Mouse (Mus musculus) MN1 (cell line): Measurements from ENCODE around the gene Moxd1.

ENCODE experiments used
- DNase-seq: peaks from one replicate; pipeline ENCODE4 v3.0.0-alpha.2; 2016; ENCODE audit warnings: low spot score

Gene Moxd1

GRCm38 (mm10) chr10:24223449-24224143, at the start of gene Moxd1:
Gene Moxd1 (plus strand): TSS chr10:24223517.
- DNase-seq: no peak

- no peak for DNase-seq
Observed at GRCm38 (mm10) chr10:24190392-24190791, 32.9 kb upstream of the Moxd1 start.

GRCm38 (mm10) chr10:24191977-24192376, 31.3 kb upstream of the Moxd1 start:
- no peak for DNase-seq

- no peak for DNase-seq
Observed at GRCm38 (mm10) chr10:24199303-24199702, 24.0 kb upstream of the Moxd1 start.

- DNase-seq: no peak
Observed at GRCm38 (mm10) chr10:24200099-24200498, 23.2 kb upstream of the Moxd1 start.

- DNase-seq: no peak
Observed at GRCm38 (mm10) chr10:24210075-24210474, 13.2 kb upstream of the Moxd1 start.

- DNase-seq: no peak
Observed at GRCm38 (mm10) chr10:24213297-24213696, 10.0 kb upstream of the Moxd1 start.

- DNase-seq: no peak
Observed at GRCm38 (mm10) chr10:24217558-24218268, 5.6 kb upstream of the Moxd1 start.

- no peak for DNase-seq
Observed at GRCm38 (mm10) chr10:24220931-24221330, 2.4 kb upstream of the Moxd1 start.

- DNase-seq: no peak
Observed at GRCm38 (mm10) chr10:24222911-24223310, 406 bp upstream of the Moxd1 start.

- DNase-seq: no peak
Observed at GRCm38 (mm10) chr10:24224591-24224990, 1.3 kb downstream of the Moxd1 start.

GRCm38 (mm10) chr10:24228318-24229183, 5.2 kb downstream of the Moxd1 start:
- DNase-seq: no peak

- DNase-seq: no peak
Observed at GRCm38 (mm10) chr10:24232281-24232680, 9.0 kb downstream of the Moxd1 start.

GRCm38 (mm10) chr10:24235426-24236283, 12.3 kb downstream of the Moxd1 start:
- no peak for DNase-seq

- DNase-seq: no peak
Observed at GRCm38 (mm10) chr10:24246815-24247214, 23.5 kb downstream of the Moxd1 start.

GRCm38 (mm10) chr10:24248116-24248515, 24.8 kb downstream of the Moxd1 start:
- no peak for DNase-seq

GRCm38 (mm10) chr10:24251631-24252030, 28.3 kb downstream of the Moxd1 start:
- no peak for DNase-seq

- DNase-seq: no peak
Observed at GRCm38 (mm10) chr10:24258150-24258549, 34.8 kb downstream of the Moxd1 start.

- DNase-seq: no peak
Observed at GRCm38 (mm10) chr10:24258885-24259284, 35.6 kb downstream of the Moxd1 start.

- DNase-seq: no peak
Observed at GRCm38 (mm10) chr10:24259794-24260590, 36.7 kb downstream of the Moxd1 start.

- no peak for DNase-seq
Observed at GRCm38 (mm10) chr10:24267520-24267919, 44.2 kb downstream of the Moxd1 start.
